Mouse (Mus musculus): Measurements from ENCODE around the gene Gm30737. TPM values are rescaled to one million over a fixed set of nuclear protein-coding genes. Genes with fewer than 3 reads are reported as not detected.

Gene Gm30737
- polyA plus RNA-seq (2015; fragmentation: Nextera tagmentation; extraction: Ambion mirVana), result not detected in 2 replicates

DNA sequence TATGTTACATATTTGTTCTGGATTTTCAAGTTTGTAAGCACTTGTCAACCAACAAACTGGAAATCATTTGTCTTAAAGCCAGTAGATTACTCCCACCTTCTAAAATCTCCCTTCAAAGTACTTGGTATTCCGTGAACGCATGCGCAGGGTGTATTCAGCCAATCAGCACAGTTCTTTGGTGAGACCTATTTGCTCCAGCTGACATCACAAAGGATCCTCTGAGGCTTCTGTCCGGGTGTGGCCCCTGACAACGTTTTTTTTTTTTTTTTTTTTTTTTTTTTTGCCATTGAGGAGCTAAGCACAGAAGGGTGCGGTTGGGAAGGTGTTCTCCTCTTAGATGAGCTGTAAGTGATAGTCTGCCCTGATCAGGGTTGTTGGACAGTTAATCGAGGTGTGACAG is at the start of gene Gm30737:
TSS of gene Gm30737 (plus strand) at position 301 of the 400 bp plus-strand sequence.

